Mouse (Mus musculus) liver, embryonic 12.5 days (tissue): ENCODE results near the gene Gm9611. TPM values are rescaled to one million over a fixed set of nuclear protein-coding genes. Genes with fewer than 3 reads are reported as not detected.
"Not testable (repeated sequence)": the region's sequence is repeated elsewhere in the genome, so short reads cannot be mapped to it uniquely, and the experiment has no call there.

Source experiments
- ATAC-seq: fragments of 200-750 bp; cut with Nextera tagmentation; 2 replicates; pipeline ENCODE4 v1.8.0; 2017; ENCODE audit warnings: moderate number of reproducible peaks, mild to moderate bottlenecking, moderate library complexity
- H3K27ac ChIP-seq: fragments of 300-500 bp; sonication (generic); 2 replicates; pipeline ENCODE4 v1.5.1; 2016; ENCODE audit warnings: mild to moderate bottlenecking
- H3K27me3 ChIP-seq: fragments of 300-500 bp; sonication (generic); replicated peaks from 2 replicates; pipeline ENCODE4 v1.6.1; 2016; ENCODE audit warnings: mild to moderate bottlenecking, moderate library complexity
- H3K36me3 ChIP-seq: fragments of 300-500 bp; sonication (generic); 2 replicates; pipeline ENCODE4 v1.6.1; 2016; ENCODE audit warnings: mild to moderate bottlenecking, moderate library complexity
- H3K4me1 ChIP-seq: fragments of 300-500 bp; sonication (generic); 2 replicates; pipeline ENCODE4 v1.6.1; 2016
- H3K4me2 ChIP-seq: fragments of 300-500 bp; sonication (generic); 2 replicates; pipeline ENCODE4 v1.6.1; 2016; ENCODE audit warnings: mild to moderate bottlenecking, moderate library complexity
- H3K4me3 ChIP-seq: fragments of 300-500 bp; sonication (generic); 2 replicates; pipeline ENCODE4 v1.5.1; 2016; ENCODE audit warnings: mild to moderate bottlenecking, moderate library complexity
- H3K9ac ChIP-seq: fragments of 300-500 bp; sonication (generic); 2 replicates; pipeline ENCODE4 v1.6.1; 2016; ENCODE audit warnings: mild to moderate bottlenecking, moderate library complexity
- H3K9me3 ChIP-seq: fragments of 300-500 bp; sonication (generic); replicated peaks from 2 replicates; pipeline ENCODE4 v1.6.1; 2016; ENCODE audit warnings: mild to moderate bottlenecking, moderate library complexity
- WGBS: fragments of 180-500 bp; shearing (Covaris S2); methylation state at CpG from one replicate; pipeline ENCODE4 v1.1.7; 2016; ENCODE audit not compliant: insufficient replicate concordance; 5-methylcytosine and 5-hydroxymethylcytosine counted together
- microRNA-seq: library from miRNA; unstranded; fragments of <30 nt; microRNA quantifications from one replicate; pipeline ENCODE4, GENCODE M21; 2017
- polyA plus RNA-seq: library from polyadenylated mRNA; unstranded; fragments of >200 nt; fragmentation: Nextera tagmentation; extraction: Ambion mirVana; gene quantifications from 2 replicates; pipeline ENCODE4 v1.2.1, GENCODE M21; 2016

The Gm9611 gene
- polyA plus RNA-seq, result not detected in 2 replicates

DNA sequence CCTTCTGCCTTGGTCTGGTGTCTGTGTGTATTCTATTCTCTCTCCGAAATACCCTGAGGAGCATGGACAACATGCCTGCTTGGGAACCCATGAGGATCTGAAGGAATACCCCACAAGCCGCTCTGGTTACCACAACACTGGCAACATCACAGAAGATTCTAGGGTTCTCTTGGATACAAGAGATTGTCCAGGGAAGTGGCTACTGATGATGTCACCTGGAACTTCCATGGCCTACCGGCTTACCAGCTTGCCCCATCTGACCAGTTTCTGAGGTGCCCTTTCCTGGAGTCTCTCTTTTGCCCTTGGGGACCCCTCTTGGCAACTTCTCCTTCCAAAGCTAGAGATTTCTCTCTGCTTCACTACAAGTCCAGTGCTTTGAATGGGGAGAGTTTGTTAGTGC lies at the start of gene Gm9611:
Gm9611 (minus strand) TSS at position 101 of the 400 bp plus-strand sequence.
- no CpG with 5 or more reads among the region's 3 CpGs for WGBS
- not testable (repeated sequence) for H3K9ac ChIP-seq, H3K27me3 ChIP-seq, H3K9me3 ChIP-seq, H3K36me3 ChIP-seq, H3K4me2 ChIP-seq, H3K27ac ChIP-seq, ATAC-seq, H3K4me1 ChIP-seq, H3K4me3 ChIP-seq

DNA sequence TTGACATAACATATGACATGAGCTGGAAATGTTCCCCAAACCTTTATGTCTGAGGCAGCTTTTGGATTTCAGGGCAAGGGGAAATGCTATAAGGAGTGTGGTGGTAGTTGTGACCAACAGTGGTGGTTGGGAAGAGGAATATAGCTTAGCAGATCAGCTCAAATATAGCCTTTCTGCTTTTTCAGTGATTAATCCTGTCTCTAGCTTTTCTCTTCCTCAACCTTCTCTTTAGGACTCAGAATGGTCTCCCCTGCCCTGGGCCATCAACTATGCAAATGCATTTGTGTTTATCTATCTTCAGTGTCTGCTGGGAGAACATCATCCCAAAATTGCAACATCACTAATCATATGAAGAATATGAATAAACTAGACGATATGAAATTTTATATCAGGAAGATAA lies 12.8 kb upstream of the Gm9611 start, which contains the start of gene Gm7995:
Gm7995 (plus strand) TSS at position 301 of the 400 bp plus-strand sequence.
- WGBS, result no CpG with 5 or more reads among the region's 1 CpGs
- not testable (repeated sequence) for H3K27ac ChIP-seq, H3K36me3 ChIP-seq, ATAC-seq, H3K9ac ChIP-seq, H3K4me3 ChIP-seq, H3K4me2 ChIP-seq, H3K9me3 ChIP-seq, H3K4me1 ChIP-seq, H3K27me3 ChIP-seq

DNA sequence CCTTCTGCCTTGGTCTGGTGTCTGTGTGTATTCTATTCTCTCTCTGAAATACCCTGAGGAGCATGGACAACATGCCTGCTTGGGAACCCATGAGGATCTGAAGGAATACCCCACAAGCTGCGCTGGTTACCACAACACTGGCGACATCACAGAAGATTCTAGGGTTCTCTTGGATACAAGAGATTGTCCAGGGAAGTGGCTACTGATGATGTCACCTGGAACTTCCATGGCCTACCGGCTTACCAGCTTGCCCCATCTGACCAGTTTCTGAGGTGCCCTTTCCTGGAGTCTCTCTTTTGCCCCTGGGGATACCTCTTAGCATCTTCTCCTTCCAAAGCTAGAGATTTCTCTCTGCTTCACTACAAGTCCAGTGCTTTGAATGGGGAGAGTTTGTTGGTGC lies 37.2 kb downstream of the Gm9611 start, which contains the start of gene Gm17026:
Gm17026 (minus strand) TSS at position 101 of the 400 bp plus-strand sequence.
- H3K4me1 ChIP-seq, H3K36me3 ChIP-seq, H3K4me2 ChIP-seq, H3K9me3 ChIP-seq, H3K4me3 ChIP-seq, ATAC-seq, H3K9ac ChIP-seq, H3K27me3 ChIP-seq, H3K27ac ChIP-seq: not testable (repeated sequence)
- no CpG with 5 or more reads among the region's 3 CpGs for WGBS

Small RNAs within 50 kb of the gene (microRNA-seq; reads per million reads assigned to microRNA genes)
- gene Gm25208 (not detected), gene Gm25892 (not detected)

Other genes starting within 250 kb of the Gm9611 start
- not detected in 2 replicates for gene Gm7951, start 180.0 kb downstream of the Gm9611 start, polyA plus RNA-seq
- gene Gm17027, start 134.7 kb downstream of the Gm9611 start, polyA plus RNA-seq, result not detected in 2 replicates
- gene Gm3573, start 106.6 kb downstream of the Gm9611 start, polyA plus RNA-seq, result not detected in 2 replicates
- gene Gm17026, start 37.3 kb downstream of the Gm9611 start, polyA plus RNA-seq, result not detected in 2 replicates
- not detected in 2 replicates for gene Gm7995, start 12.9 kb upstream of the Gm9611 start, polyA plus RNA-seq
- gene Gm8005, start 142.3 kb upstream of the Gm9611 start, polyA plus RNA-seq, result not detected in 2 replicates
- not detected in 2 replicates for gene Gm8011, start 166.5 kb upstream of the Gm9611 start, polyA plus RNA-seq
- not detected in 2 replicates for gene Gm8020, start 205.0 kb upstream of the Gm9611 start, polyA plus RNA-seq
- not detected in 2 replicates for gene Gm8024, start 226.9 kb upstream of the Gm9611 start, polyA plus RNA-seq